Mouse (Mus musculus): ENCODE results near the gene Olfr484. TPM values are rescaled to one million over a fixed set of nuclear protein-coding genes. Genes with fewer than 3 reads are reported as not detected.
"Not testable (repeated sequence)": the region's sequence is repeated elsewhere in the genome, so short reads cannot be mapped to it uniquely, and the experiment has no call there.

Olfr484 gene
- polyA plus RNA-seq (2014; fragmentation: Nextera tagmentation; extraction: Ambion mirVana) = not detected in 2 replicates

GRCm38 (mm10) chr7:108127349-108127748 is at the start of gene Olfr484:
Gene Olfr484 (minus strand): TSS chr7:108127449.
- H3K27ac ChIP-seq (replicated peaks in 1 of 2; ENCODE audit: control insufficient read depth in 1 of 2, insufficient read depth in 1 of 2, low read depth in 2 of 2, low read length in 2 of 2) = no peak within 1 kb of the TSS
- ATAC-seq (ENCODE audit: insufficient number of reproducible peaks, insufficient read depth, low FRiP score, low read depth) = no peak
- no peak within 1 kb of the TSS for H3K4me3 ChIP-seq (ENCODE audit: control insufficient read depth in 1 of 2, insufficient read depth in 1 of 2, low read depth in 1 of 2, low read length in 2 of 2)
- H3K4me2 ChIP-seq (ENCODE audit: low read length) = no peak within 1 kb of the TSS
- H3K4me1 ChIP-seq (ENCODE audit: control insufficient read depth in 2 of 2, insufficient read depth in 2 of 2, low read length in 2 of 2) = no peaks in the 10 kb centered on the region
- no peaks in the 10 kb centered on the region for H3K27me3 ChIP-seq (ENCODE audit: control insufficient read depth, insufficient read depth, low read length)
- no peak within 1 kb of the TSS for H3K9ac ChIP-seq (ENCODE audit: low read length)
- no peaks in the 10 kb centered on the region for H3K36me3 ChIP-seq (ENCODE audit: control insufficient read depth, insufficient read depth, low read length)
- H3K9me3 ChIP-seq (ENCODE audit: control insufficient read depth, low read length) = no peaks in the 10 kb centered on the region

GRCm38 (mm10) chr7:108172642-108173041 is 45.4 kb upstream of the Olfr484 start, which contains the start of gene Olfr486:
Gene Olfr486 (minus strand): TSS chr7:108172742.
- not testable (repeated sequence) for H3K4me2 ChIP-seq (ENCODE audit: low read length); H3K36me3 ChIP-seq (ENCODE audit: control insufficient read depth, insufficient read depth, low read length); ATAC-seq (ENCODE audit: insufficient number of reproducible peaks, insufficient read depth, low FRiP score, low read depth); H3K27ac ChIP-seq (replicated peaks in 1 of 2; ENCODE audit: control insufficient read depth in 1 of 2, insufficient read depth in 1 of 2, low read depth in 2 of 2, low read length in 2 of 2); H3K27me3 ChIP-seq (ENCODE audit: control insufficient read depth, insufficient read depth, low read length); H3K9me3 ChIP-seq (ENCODE audit: control insufficient read depth, low read length); H3K4me3 ChIP-seq (ENCODE audit: control insufficient read depth in 1 of 2, insufficient read depth in 1 of 2, low read depth in 1 of 2, low read length in 2 of 2); H3K9ac ChIP-seq (ENCODE audit: low read length); H3K4me1 ChIP-seq (ENCODE audit: control insufficient read depth in 2 of 2, insufficient read depth in 2 of 2, low read length in 2 of 2)
- 64% methylated on average over 1 of the region's 1 CpGs for WGBS

GRCm38 (mm10) chr7:108159771-108160170 is 32.5 kb upstream of the Olfr484 start, which contains the start of gene Olfr485:
Gene Olfr485 (minus strand): TSS chr7:108159871.
- H3K9me3 ChIP-seq (ENCODE audit: control insufficient read depth, low read length) = no peaks in the 10 kb centered on the region
- no peak within 1 kb of the TSS for H3K4me2 ChIP-seq (ENCODE audit: low read length)
- H3K4me3 ChIP-seq (ENCODE audit: control insufficient read depth in 1 of 2, insufficient read depth in 1 of 2, low read depth in 1 of 2, low read length in 2 of 2) = no peak within 1 kb of the TSS
- H3K27ac ChIP-seq (replicated peaks in 1 of 2; ENCODE audit: control insufficient read depth in 1 of 2, insufficient read depth in 1 of 2, low read depth in 2 of 2, low read length in 2 of 2) = no peak within 1 kb of the TSS
- H3K4me1 ChIP-seq (ENCODE audit: control insufficient read depth in 2 of 2, insufficient read depth in 2 of 2, low read length in 2 of 2) = no peaks in the 10 kb centered on the region
- no peaks in the 10 kb centered on the region for H3K36me3 ChIP-seq (ENCODE audit: control insufficient read depth, insufficient read depth, low read length)
- H3K9ac ChIP-seq (ENCODE audit: low read length) = no peak within 1 kb of the TSS
- H3K27me3 ChIP-seq (ENCODE audit: control insufficient read depth, insufficient read depth, low read length) = no peaks in the 10 kb centered on the region
- no peak for ATAC-seq (ENCODE audit: insufficient number of reproducible peaks, insufficient read depth, low FRiP score, low read depth)

- no peak for ATAC-seq (ENCODE audit: insufficient number of reproducible peaks, insufficient read depth, low FRiP score, low read depth)
- H3K36me3 ChIP-seq (ENCODE audit: control insufficient read depth, insufficient read depth, low read length) = no peaks in the 10 kb centered on the region
Observed at GRCm38 (mm10) chr7:108121416-108121815, 5.8 kb downstream of the Olfr484 start.

GRCm38 (mm10) chr7:108120681-108121080 is 6.6 kb downstream of the Olfr484 start:
- no peak overlapping the region for H3K9ac ChIP-seq (ENCODE audit: low read length)
- no peaks in the 10 kb centered on the region for H3K36me3 ChIP-seq (ENCODE audit: control insufficient read depth, insufficient read depth, low read length)
- H3K4me3 ChIP-seq (ENCODE audit: control insufficient read depth in 1 of 2, insufficient read depth in 1 of 2, low read depth in 1 of 2, low read length in 2 of 2) = no peak overlapping the region
- no peak for ATAC-seq (ENCODE audit: insufficient number of reproducible peaks, insufficient read depth, low FRiP score, low read depth)
- no peaks in the 10 kb centered on the region for H3K9me3 ChIP-seq (ENCODE audit: control insufficient read depth, low read length)
- H3K27me3 ChIP-seq (ENCODE audit: control insufficient read depth, insufficient read depth, low read length) = no peaks in the 10 kb centered on the region
- H3K4me2 ChIP-seq (ENCODE audit: low read length) = no peak overlapping the region
- WGBS = 20% methylated on average over 1 of the region's 1 CpGs
- no peak overlapping the region for H3K27ac ChIP-seq (replicated peaks in 1 of 2; ENCODE audit: control insufficient read depth in 1 of 2, insufficient read depth in 1 of 2, low read depth in 2 of 2, low read length in 2 of 2)
- no peaks in the 10 kb centered on the region for H3K4me1 ChIP-seq (ENCODE audit: control insufficient read depth in 2 of 2, insufficient read depth in 2 of 2, low read length in 2 of 2)

More at GRCm38 (mm10) chr7:108121416-108121815, 5.8 kb downstream of the Olfr484 start:
- Histone ChIP-seq H3K27me3 (ENCODE audit: control insufficient read depth, insufficient read depth, low read length) (no peaks in the 10 kb centered on the region), H3K4me1 (ENCODE audit: control insufficient read depth in 2 of 2, insufficient read depth in 2 of 2, low read length in 2 of 2) (no peaks in the 10 kb centered on the region), H3K4me2 (ENCODE audit: low read length) (no peak overlapping the region), H3K27ac (replicated peaks in 1 of 2; ENCODE audit: control insufficient read depth in 1 of 2, insufficient read depth in 1 of 2, low read depth in 2 of 2, low read length in 2 of 2) (no peak overlapping the region), H3K9me3 (ENCODE audit: control insufficient read depth, low read length) (no peaks in the 10 kb centered on the region), H3K4me3 (ENCODE audit: control insufficient read depth in 1 of 2, insufficient read depth in 1 of 2, low read depth in 1 of 2, low read length in 2 of 2) (no peak overlapping the region), H3K9ac (ENCODE audit: low read length) (no peak overlapping the region)
- WGBS = 43% methylated on average over 1 of the region's 1 CpGs

GRCm38 (mm10) chr7:108100549-108100948 is 26.7 kb downstream of the Olfr484 start, which contains the start of gene Olfr483:
Gene Olfr483 (plus strand): TSS chr7:108100849.
- Histone ChIP-seq H3K27ac (replicated peaks in 1 of 2; ENCODE audit: control insufficient read depth in 1 of 2, insufficient read depth in 1 of 2, low read depth in 2 of 2, low read length in 2 of 2) (no peak within 1 kb of the TSS), H3K4me2 (ENCODE audit: low read length) (no peak within 1 kb of the TSS), H3K4me3 (ENCODE audit: control insufficient read depth in 1 of 2, insufficient read depth in 1 of 2, low read depth in 1 of 2, low read length in 2 of 2) (no peak within 1 kb of the TSS), H3K27me3 (ENCODE audit: control insufficient read depth, insufficient read depth, low read length) (no peaks in the 10 kb centered on the region), H3K9me3 (ENCODE audit: control insufficient read depth, low read length) (no peaks in the 10 kb centered on the region), H3K4me1 (ENCODE audit: control insufficient read depth in 2 of 2, insufficient read depth in 2 of 2, low read length in 2 of 2) (no peaks in the 10 kb centered on the region), H3K9ac (ENCODE audit: low read length) (no peak within 1 kb of the TSS), H3K36me3 (ENCODE audit: control insufficient read depth, insufficient read depth, low read length) (no peaks in the 10 kb centered on the region)
- ATAC-seq (ENCODE audit: insufficient number of reproducible peaks, insufficient read depth, low FRiP score, low read depth) = no peak
- 72% methylated on average over 1 of the region's 1 CpGs for WGBS

GRCm38 (mm10) chr7:108097486-108097885 is 29.8 kb downstream of the Olfr484 start, which contains the start of gene Olfr482:
Gene Olfr482 (minus strand): TSS chr7:108097586.
- Histone ChIP-seq H3K9me3 (ENCODE audit: control insufficient read depth, low read length) (no peaks in the 10 kb centered on the region), H3K9ac (ENCODE audit: low read length) (no peak within 1 kb of the TSS), H3K4me2 (ENCODE audit: low read length) (no peak within 1 kb of the TSS), H3K4me3 (ENCODE audit: control insufficient read depth in 1 of 2, insufficient read depth in 1 of 2, low read depth in 1 of 2, low read length in 2 of 2) (no peak within 1 kb of the TSS), H3K27me3 (ENCODE audit: control insufficient read depth, insufficient read depth, low read length) (no peaks in the 10 kb centered on the region), H3K36me3 (ENCODE audit: control insufficient read depth, insufficient read depth, low read length) (no peaks in the 10 kb centered on the region), H3K27ac (replicated peaks in 1 of 2; ENCODE audit: control insufficient read depth in 1 of 2, insufficient read depth in 1 of 2, low read depth in 2 of 2, low read length in 2 of 2) (no peak within 1 kb of the TSS), H3K4me1 (ENCODE audit: control insufficient read depth in 2 of 2, insufficient read depth in 2 of 2, low read length in 2 of 2) (no peaks in the 10 kb centered on the region)
- no peak for ATAC-seq (ENCODE audit: insufficient number of reproducible peaks, insufficient read depth, low FRiP score, low read depth)
- 60% methylated on average over 1 of the region's 1 CpGs for WGBS

GRCm38 (mm10) chr7:108079555-108079954 is 47.7 kb downstream of the Olfr484 start, which contains the start of gene Olfr481:
Gene Olfr481 (plus strand): TSS chr7:108079855.
- no peak for ATAC-seq (ENCODE audit: insufficient number of reproducible peaks, insufficient read depth, low FRiP score, low read depth)
- Histone ChIP-seq H3K27me3 (ENCODE audit: control insufficient read depth, insufficient read depth, low read length) (no peaks in the 10 kb centered on the region), H3K4me3 (ENCODE audit: control insufficient read depth in 1 of 2, insufficient read depth in 1 of 2, low read depth in 1 of 2, low read length in 2 of 2) (no peak within 1 kb of the TSS), H3K36me3 (ENCODE audit: control insufficient read depth, insufficient read depth, low read length) (no peaks in the 10 kb centered on the region), H3K4me2 (ENCODE audit: low read length) (no peak within 1 kb of the TSS), H3K9me3 (ENCODE audit: control insufficient read depth, low read length) (no peaks in the 10 kb centered on the region), H3K4me1 (ENCODE audit: control insufficient read depth in 2 of 2, insufficient read depth in 2 of 2, low read length in 2 of 2) (no peaks in the 10 kb centered on the region), H3K27ac (replicated peaks in 1 of 2; ENCODE audit: control insufficient read depth in 1 of 2, insufficient read depth in 1 of 2, low read depth in 2 of 2, low read length in 2 of 2) (no peak within 1 kb of the TSS), H3K9ac (ENCODE audit: low read length) (no peak within 1 kb of the TSS)
